Mouse (Mus musculus) gastrocnemius, adult 18-20 months (tissue): ENCODE measurements around the gene Rfx7. TPM values are rescaled to one million over a fixed set of nuclear protein-coding genes. Genes with fewer than 3 reads are reported as not detected.
"Not testable (repeated sequence)": the region's sequence is repeated elsewhere in the genome, so short reads cannot be mapped to it uniquely, and the experiment has no call there.

Experiments
- DNase-seq: peaks from one replicate; pipeline ENCODE4 v3.0.0; 2021; ENCODE audit warnings: low spot score
- total RNA-seq, 2 experiments: library from RNA; stranded (reverse); gene quantifications; 2 replicates each; pipeline ENCODE4 v1.2.3; 2021

Gene Rfx7
- total RNA-seq, 2 experiments from 2014 or later = 17.8 to 20.8 TPM

DNA sequence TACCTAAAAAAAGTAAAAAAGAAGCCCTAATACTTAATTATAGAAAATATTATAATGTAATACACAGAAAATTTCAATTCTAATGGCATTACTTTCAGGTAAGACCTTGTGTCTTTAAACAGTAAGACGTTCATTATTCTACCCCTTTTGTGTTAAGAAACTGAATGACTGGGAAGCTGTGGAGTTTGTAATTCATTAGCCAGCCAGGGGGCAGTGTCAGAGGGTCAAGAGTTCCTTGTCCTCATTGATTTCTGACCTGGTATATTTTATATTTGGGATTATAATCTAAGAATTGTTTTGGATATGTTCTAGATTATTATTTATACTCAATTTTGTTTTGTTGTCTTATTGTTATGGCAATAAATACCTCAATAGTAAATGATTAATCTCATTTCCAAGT lies 5.0 kb downstream of the Rfx7 start:
- no peak for DNase-seq

DNA sequence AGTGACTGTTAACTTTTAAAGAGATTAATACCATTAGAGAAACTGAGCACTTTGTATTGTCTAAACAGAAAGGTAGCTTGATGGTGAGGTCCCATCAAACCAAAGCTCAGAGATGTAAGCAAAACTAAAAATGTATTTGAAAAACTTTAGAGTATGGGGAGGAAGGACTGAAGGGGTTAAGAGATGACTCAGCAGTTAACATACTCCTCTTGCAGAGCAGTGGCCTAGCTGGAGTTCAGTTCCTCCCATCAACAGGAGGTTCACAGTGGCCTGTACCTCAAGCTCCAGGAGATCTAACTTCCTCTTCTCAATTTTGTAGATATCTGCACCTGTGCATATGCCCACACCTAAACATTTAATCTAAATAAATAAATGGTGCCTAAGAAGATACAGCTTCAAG lies 11.6 kb downstream of the Rfx7 start:
- no peak for DNase-seq

DNA sequence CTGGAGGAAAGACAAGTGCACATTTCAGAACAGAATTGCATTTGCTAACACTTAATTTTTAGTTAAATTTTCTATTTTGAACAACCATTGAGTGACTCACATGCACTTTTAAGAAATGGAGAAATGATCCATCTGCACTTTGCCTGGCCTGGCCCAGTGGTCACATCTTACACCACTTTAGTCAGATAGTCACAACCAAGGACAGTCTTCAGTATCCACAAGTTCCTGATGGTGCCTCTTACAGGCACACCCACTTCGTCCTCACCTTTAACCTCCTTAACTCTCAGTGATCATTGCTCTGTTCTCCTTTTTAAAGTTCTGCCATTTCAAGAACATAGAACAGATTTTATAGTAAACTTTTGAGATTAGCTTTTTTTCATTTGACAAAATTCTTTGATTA lies 26.7 kb downstream of the Rfx7 start:
- no peak for DNase-seq

DNA sequence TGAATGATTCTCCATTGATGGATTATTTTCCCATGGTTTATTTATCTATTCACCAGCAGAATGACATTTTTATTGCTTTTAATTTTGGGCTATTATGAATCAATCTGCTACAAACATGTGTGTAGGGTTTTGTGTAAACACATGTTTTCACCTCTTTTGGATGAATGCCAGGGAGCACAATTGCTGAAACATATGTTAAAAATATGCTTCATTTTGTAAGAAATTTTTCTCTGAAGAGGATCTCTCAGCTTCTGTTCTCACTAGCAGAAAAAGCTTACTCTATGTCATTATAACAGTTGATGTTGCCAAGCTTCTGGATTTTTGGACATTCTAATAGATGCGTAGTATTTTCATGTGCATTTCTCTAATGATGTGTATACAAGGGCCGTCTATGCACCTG lies 28.3 kb downstream of the Rfx7 start:
- DNase-seq = no peak

DNA sequence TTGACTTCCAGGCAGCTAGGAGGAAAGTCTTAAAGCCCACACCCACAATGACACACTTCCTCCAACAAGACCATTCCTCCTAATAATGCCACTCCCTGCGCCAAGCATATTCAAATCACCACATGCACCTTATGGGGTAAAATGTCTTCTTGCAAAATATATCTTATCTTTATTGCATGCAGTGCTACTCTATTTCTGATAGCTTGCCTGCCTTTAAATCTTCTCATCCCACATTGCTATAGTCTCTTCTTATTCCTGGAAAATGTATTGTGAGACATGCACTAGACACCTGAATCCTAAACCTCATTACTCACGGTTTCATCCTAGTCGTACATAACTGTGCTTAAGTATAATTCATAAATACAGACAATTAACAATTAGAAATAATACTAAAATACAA lies 31.2 kb downstream of the Rfx7 start:
- no peak for DNase-seq

DNA sequence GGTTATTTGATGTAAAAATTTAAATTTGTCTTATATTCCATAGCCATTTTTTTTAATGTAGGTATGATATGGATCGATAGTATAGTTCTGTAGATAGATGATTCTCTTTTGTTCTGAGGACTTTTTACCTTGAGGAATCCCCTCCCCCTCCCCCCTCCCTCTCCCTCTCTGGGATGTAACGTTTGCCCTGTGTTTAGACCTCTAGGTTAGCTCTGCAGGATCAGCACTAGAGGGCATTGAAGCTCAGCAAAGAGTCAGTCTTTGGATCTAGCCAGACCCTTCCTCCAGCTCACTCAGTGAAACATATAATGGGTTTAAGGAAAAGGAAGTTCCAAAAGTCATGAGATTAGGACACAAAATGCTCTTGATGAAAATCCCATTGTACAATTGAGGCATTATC lies 35.1 kb downstream of the Rfx7 start:
- DNase-seq = no peak

DNA sequence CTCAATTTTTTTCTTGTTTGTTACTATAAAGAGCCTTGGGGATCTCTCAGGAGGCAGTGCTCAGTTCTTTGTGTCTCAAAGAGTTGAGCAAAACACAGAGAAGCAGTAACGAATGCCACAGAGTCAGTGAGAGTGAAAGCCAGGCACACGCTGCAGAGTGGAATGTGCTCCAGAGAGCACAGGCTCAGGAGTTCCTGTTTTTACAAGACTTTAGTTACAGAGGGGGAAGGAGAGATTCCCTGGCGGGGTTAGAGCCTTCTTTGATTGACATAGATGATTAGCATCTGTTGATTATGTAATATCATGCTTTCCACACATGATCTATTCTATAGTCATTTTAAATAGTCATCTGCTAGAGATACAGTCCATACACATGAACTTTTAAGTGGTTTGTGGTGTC lies 48.2 kb downstream of the Rfx7 start:
- DNase-seq = no peak

DNA sequence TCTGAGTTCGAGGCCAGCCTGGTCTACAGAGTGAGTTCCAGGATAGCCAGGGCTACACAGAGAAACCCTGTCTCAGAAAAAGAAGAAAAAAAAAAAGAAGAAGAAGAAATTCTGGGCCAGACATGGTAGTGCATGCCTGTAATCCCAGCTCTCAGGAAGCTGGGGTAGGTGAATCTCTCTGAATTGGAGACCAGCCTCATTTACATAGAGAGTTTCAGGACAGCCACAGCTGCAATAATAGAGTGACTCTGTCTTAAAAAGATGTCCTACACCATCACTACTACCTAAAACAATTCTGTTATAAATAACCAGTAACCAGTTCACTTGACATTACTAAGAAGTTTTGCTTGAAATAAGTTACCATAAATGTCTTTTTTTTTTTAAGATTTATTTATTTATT lies 58.8 kb downstream of the Rfx7 start:
- no peak for DNase-seq

DNA sequence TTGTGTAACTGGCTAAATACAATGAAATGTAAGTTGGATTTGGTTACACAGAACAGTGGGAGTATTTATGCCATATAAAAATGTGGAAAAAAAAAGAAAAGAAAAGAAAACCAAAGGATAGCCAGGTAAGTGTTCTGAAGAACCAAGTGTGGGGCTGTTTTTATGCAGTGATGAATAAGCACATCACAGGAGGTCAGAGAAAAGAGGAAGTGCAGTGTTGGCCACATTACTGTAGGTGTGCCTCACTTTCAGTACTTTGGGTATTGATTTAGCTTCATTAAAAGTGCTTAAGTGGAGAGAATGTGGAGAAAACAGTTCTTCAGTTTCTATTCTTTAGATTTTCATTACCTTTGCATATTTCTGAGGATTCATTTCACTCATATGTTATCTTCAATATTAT lies 60.0 kb downstream of the Rfx7 start:
- no peak for DNase-seq

DNA sequence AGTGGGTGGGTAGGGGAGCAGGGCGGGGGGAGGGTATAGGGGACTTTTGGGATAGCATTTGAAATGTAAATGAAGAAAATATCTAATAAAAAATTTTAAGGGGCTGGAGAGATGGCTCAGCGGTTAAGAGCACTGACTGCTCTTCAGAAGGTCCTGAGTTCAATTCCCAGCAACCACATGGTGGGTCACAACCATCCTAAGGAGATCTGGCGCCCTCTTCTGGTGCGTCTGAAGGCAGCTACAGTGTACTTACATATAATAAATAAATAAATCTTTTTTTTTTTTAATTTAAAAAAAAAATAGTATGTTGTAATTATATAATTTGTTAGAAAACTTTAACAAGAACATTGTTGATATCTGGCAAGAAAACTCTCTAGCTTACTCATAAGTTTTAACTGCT lies 62.6 kb downstream of the Rfx7 start:
- DNase-seq = not testable (repeated sequence)

DNA sequence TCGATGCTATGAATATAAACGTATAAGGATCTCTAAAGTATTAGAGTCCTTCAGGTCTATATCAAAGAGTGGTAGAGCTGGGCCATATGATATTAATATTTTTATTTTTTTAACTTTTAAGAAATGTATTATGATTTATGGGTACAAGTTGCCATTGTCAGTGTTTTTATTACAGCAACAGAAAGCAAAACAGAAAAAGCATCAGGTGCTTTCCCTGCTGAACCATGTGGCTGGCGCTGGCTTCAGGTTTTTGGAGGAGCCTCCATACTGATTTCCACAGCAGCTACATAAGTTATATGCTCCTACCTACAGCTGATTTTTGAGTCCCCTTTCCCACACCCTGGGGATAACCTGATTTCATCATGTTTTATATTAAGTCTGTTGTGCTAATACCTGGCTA lies 68.1 kb downstream of the Rfx7 start:
- no peak for DNase-seq

DNA sequence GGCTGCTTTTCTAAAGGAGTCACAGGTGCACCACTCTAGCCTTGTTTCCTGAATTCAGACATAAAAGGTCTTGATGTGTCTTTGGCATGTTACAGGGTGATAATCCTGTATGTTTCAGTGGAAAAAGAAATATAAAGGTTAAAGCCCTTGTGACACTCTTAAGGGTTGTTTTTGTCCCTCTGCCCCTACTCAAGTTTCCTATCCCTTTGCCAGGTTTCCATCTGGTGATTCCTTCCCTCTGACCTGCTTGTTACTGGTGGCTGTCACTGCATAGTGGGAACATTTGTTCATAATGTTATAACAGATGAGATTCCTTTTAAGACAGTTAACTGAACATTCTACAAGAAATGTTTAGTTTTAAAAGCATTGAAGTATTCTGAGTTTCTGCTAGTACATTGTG lies 77.7 kb downstream of the Rfx7 start:
- peak; percentile 75 for DNase-seq

DNA sequence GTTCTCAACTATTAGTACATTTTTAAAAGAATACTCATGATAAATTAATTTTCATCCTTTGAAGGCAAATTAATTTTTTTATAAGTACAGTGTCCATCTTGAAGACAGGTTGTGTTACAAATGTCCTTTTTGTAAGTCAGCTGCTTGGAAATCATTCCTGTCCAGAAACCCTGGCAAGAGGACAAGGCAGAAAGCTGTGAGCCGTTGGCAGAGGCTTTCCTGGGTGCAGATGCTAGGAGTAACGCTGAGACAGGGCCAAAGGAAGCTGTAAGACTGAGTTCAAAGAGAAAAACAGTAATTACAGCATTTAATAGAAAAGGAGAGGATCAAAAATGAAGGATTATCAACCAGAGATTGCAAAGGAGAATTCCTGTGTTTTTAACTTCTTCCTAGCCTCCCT lies 81.8 kb downstream of the Rfx7 start:
- peak; percentile 86 for DNase-seq

DNA sequence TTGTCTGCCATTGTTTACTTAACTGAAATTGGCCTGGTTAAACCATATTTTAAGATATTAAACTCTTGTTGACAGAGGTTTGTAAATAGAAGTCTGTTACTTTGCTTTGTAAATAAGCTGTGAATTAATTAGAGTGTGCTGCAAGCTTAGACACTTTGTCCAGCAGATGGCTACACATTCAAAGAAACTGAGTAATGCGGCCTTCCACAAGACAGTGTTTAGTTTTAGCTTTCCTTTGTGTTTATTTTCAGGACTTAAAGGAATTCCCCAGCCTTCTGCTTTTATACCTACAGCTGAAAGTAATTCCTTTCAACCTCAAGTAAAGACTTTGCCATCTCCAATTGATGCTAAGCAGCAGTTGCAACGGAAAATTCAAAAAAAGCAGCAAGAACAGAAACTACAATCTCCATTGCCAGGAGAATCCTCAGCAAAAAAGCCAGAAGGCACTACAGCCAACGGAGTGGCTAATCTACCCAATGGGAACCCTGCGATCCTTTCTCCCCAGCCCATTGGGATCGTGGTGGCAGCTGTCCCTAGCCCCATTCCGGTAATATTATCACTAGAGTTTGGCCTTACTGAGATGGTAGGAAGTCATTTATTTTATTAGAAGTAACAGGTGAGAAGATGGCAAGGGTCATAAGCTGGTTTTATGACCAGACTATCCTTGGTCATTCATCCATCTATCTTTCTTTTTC lies 82.9 kb downstream of the Rfx7 start:
- no peak for DNase-seq

DNA sequence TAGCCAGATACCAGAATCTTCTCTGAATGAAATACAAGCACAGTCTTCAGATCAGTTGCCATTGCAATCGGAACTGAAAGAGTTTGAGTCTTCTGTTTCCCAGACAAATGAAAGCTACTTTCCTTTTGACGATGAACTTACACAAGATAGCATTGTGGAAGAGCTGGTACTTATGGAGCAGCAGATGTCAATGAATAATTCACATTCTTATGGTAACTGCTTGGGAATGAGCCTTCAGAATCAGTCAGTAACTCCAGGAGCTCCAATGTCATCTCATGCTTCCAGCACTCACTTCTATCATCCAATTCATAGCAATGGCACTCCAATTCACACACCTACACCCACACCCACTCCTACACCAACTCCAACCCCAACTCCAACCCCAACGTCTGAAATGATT lies 86.0 kb downstream of the Rfx7 start:
- no peak for DNase-seq

DNA sequence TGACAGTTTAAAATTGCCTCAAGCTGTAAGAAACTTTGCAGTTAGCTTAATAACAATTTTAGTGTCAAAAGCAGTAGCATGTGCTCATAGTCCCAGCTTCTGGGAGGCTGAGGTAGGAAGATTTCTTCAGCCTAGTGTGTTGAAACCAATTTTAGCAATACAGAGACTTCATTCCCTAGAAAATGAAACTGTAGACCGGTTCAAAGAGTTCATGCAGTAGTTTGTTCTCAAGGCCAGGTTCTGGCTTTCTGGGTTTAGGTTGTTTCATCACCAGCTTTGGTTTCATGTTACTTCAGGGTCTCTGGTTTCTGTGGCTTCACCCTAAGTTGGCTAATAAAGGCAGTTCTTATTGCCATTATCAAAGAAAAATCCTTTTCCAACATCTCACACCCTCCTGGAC lies 91.6 kb downstream of the Rfx7 start:
- no peak for DNase-seq

DNA sequence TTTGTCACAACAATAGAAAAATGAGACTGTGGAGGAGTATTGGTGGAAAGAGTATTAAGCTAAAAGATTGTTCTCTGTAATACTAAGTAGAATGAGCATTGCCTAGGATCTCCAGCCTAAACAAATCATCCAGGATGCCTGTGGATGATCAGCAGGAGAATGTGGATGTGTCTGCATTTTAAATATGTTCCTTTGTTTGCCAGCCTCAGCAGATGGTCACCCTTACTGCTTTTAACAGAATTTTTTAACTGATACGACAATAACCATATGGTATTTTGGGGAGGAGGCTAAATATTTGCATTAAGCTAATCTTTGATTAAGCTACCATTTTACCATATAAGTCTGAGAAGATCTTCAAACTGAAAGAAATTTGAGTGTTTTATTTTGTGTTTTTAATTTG lies 95.6 kb downstream of the Rfx7 start:
- DNase-seq = no peak

DNA sequence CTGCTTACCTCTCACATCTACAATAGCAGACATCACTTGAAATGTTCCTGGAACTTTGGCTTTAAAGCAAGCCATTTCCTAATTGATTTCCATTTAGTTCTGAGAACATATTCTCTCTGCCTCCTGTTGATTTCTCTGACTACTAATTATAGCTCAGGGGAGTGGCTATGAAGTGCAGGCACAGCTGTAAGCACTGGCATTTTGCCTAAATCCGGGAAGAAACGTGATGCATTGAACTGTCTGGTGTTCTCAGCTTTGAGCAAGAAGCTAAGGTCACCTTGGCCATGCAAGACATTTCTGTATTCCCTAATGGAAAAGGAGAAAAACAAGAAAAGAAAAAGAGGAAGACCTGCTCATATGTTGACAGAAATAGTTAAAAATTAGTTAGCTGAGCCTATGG lies 96.6 kb downstream of the Rfx7 start:
- peak; percentile 74 for DNase-seq

DNA sequence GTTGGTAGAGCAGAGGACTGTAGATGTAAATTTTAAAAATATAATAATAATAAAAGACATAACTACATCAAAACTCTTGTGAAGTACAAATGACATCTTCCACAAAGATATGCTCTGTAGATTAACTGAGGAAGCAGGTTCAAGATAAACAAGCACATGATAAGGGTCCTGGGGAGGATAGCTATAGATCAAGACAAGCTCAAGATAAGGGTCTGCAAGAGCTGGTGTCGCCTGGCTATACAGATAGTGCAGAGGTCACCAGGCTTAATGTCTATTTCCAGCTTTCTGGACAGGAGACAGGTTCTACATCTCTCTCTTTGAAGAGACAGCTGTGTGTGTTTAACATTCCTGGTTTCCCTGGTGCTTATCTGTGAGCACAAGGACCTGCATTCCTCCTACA lies 100.2 kb downstream of the Rfx7 start:
- no peak for DNase-seq

DNA sequence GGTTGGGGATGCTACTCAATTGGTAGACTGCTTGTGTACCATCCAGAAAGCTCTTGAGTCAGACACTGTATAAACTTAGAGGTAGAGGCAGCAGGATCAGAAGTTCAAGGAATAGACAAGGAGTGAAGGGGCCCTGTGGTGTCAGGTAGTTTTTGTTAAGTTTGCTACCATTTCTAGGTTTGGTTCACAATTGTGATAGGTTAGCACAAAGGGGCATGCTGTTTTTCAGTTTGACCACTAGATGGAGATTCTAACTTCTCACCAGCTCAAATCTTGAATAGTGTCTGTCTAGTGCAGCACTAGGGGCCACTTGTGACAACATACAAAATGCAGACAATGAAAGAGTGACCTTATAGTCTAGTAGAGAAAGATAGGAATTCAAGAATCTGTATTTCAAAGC lies 103.1 kb downstream of the Rfx7 start:
- no peak for DNase-seq

DNA sequence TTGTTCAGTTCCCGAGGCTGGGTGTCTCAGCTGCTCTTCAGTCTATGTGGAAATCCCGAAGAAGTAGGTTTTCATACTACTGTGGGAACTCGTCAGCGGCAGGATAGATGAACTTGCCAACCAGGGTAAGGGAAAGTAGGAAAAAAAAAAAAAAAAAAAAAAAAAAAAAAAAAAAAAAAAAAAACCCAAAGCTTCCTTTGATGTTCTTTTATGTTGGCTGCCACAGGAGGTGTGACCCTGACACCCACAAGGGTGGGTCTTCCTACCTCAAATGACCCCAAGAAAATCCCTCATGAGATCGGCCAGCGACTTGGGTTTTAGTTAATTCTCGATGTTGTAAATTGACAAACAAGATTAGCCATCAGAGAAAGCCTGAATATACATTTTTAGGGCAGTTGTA lies 104.5 kb downstream of the Rfx7 start:
- no peak for DNase-seq

DNA sequence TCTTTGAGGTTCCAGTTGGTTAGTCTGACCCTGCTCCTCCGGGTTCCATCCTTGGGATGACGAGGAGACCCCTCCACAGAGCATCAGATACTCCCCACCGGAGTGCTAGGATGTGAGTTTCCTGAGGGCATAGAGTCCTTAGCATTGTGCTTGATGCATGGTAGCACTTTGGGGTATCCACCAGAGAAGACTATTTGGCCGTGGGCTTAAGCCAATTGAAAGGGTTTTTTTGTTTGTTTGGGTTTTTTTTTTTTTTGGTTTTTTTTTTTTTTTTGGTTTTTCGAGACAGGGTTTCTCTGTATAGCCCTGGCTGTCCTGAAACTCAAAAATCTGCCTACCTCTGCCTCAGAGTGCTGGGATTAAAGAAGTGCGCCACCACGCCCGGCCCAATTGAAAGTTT lies 105.2 kb downstream of the Rfx7 start:
- DNase-seq = no peak

DNA sequence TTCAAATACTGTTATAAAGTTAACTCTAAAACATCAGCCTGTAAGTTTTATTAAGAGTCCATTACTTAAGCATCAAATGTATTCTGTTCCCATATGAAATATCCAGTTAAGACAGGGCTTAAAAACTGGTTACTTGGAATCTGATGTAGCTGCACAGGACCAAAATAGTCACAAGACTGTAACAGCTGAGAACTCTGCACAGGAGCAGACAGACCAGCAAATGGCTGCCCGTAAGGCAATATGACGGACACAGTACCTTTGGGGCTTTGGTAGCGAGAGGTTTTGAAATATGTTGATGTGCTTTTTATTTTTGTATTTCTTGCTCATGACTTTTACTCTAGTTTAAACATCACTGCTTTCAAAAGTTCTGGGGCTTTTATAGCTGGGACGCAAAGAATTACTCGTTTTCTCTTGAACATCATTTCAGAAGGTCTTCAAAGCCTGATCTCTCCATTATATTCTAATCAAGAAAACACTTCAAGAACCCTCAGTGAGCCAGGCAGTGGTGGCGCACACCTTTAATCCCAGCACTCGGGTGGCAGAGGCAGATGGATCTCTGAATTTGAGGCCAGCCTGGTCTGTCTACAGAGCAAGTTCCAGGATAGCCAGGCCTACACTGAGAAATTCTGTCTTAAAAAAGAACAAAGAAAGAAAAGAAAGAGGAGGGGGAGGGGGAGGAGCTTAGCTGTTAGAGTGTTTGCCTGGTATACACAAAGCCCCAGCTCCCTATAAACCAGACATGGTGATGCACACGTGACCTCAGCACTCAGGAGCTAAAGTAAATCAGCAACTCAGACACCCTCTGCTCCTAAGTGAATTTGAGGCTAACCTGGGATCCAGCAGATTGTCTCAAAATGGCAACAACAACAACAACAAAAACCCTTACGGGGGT lies 107.2 kb downstream of the Rfx7 start:
- DNase-seq = peak; percentile 32
